Mouse (Mus musculus): ENCODE data around the gene Nod2.

DNA sequence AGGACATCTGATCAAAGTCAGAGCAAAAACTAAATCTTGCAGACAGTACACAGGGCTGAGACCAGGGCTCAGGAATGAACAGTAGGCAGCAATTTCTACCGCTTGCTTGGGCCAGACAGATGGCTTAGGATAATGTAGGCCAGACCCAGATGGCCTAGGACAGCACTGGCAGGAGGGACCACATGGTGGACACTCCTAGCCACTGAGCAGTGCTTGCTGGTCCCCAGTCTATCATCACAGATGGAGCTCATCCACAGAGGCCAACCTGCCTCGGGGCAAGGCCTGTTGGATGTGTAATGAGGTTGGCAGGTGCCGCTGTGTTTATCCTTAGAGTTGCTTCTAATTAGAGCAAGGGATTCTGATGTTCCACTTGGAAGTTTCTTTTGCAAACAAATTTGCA lies 23.8 kb upstream of the Nod2 start:
- TF ChIP-seq CTCF (conservative IDR thresholded peaks at IDR 0.05; ENCODE audit: insufficient read depth, insufficient read length, low read depth, low read length) (no peak), POLR2A (IDR thresholded peaks at IDR 0.05; ENCODE audit: low read depth, low read length) (no peak)

Data from kidney, adult 2 months (tissue).